Mouse (Mus musculus) MEL (cell line): ENCODE results near the gene Homer2. TPM values are rescaled to one million over a fixed set of nuclear protein-coding genes. Genes with fewer than 3 reads are reported as not detected.
A peak's percentile ranks its signal among the peaks of the same experiment; 100 is the strongest.

Source experiments
- DNase-seq: peaks from one replicate; pipeline ENCODE4 v3.0.0; 2011; ENCODE audit warnings: low read depth, low spot score
- H3K27ac ChIP-seq: 2 replicates; pipeline ENCODE4 v1.5.1; 2012; ENCODE audit warnings: low read depth, mild to moderate bottlenecking, control low read depth, low read length, moderate library complexity; ENCODE audit not compliant: control insufficient read depth
- H3K27me3 ChIP-seq, 2 experiments: fragments of 150-350 bp in 1 of 2; sonication (generic) in 1 of 2; 2 replicates each; pipeline ENCODE4 v1.6.1; 2012; ENCODE audit warnings: low read length in 2 of 2, mild to moderate bottlenecking in 2 of 2, improper control_type of control experiment in 1 of 2, moderate library complexity in 1 of 2; ENCODE audit not compliant: insufficient read depth in 2 of 2, control insufficient read depth in 1 of 2
- H3K36me3 ChIP-seq, 2 experiments: 2 replicates each; pipeline ENCODE4 v1.6.1; 2012 to 2014; ENCODE audit warnings: low read length in 2 of 2, improper control_type of control experiment in 1 of 2, inconsistent platforms in 1 of 2, mild to moderate bottlenecking in 1 of 2; ENCODE audit not compliant: insufficient read depth in 2 of 2, control insufficient read depth in 1 of 2
- H3K4me1 ChIP-seq, 2 experiments: fragments of 150-350 bp in 1 of 2; sonication (generic) in 1 of 2; 2 replicates each; pipeline ENCODE4 v1.6.1; 2012; ENCODE audit warnings: low read length in 2 of 2, improper control_type of control experiment in 1 of 2, mild to moderate bottlenecking in 1 of 2; ENCODE audit not compliant: insufficient read depth in 2 of 2, control insufficient read depth in 1 of 2
- H3K4me3 ChIP-seq, 2 experiments: fragments of 150-350 bp in 1 of 2; sonication (generic) in 1 of 2; 2 replicates each; pipeline ENCODE4 v1.5.1; 2012; ENCODE audit warnings: low read depth in 2 of 2, low read length in 2 of 2, mild to moderate bottlenecking in 2 of 2, moderate library complexity in 2 of 2, control low read depth in 1 of 2, improper control_type of control experiment in 1 of 2; ENCODE audit not compliant: control insufficient read depth in 1 of 2, insufficient read depth in 1 of 2
- H3K79me2 ChIP-seq: 2 replicates; pipeline ENCODE4 v1.6.1; 2012; ENCODE audit warnings: mild to moderate bottlenecking, low read length, moderate library complexity; ENCODE audit not compliant: control insufficient read depth, poor library complexity, insufficient read depth
- H3K9ac ChIP-seq: 2 replicates; pipeline ENCODE4 v1.6.1; 2012; ENCODE audit warnings: low read depth, mild to moderate bottlenecking, control low read depth, low read length, moderate library complexity; ENCODE audit not compliant: control insufficient read depth, poor library complexity, severe bottlenecking
- H3K9me3 ChIP-seq: fragments of 150-350 bp; sonication (generic); replicated peaks from 2 replicates; pipeline ENCODE4 v1.6.1; 2012; ENCODE audit warnings: mild to moderate bottlenecking, low read length, improper control_type of control experiment, moderate library complexity; ENCODE audit not compliant: insufficient read depth
- CHD2 ChIP-seq: IDR thresholded peaks from 2 replicates; pipeline ENCODE4 v1.6.1; 2011; ENCODE audit warnings: low read length, improper control_type of control experiment
- CTCF ChIP-seq, 3 experiments: IDR thresholded peaks in 2 of 3; conservative IDR thresholded peaks in 1 of 3; 2 replicates each; pipeline ENCODE4 v1.5.1; 2011 to 2012; ENCODE audit warnings: low read length in 3 of 3, low read depth in 2 of 3, mild to moderate bottlenecking in 2 of 3, improper control_type of control experiment in 1 of 3, inconsistent platforms in 1 of 3, mixed read lengths in 1 of 3, moderate library complexity in 1 of 3; ENCODE audit not compliant: control insufficient read depth in 1 of 3, insufficient read depth in 1 of 3, poor library complexity in 1 of 3, severe bottlenecking in 1 of 3
- E2F4 ChIP-seq: IDR thresholded peaks from 2 replicates; pipeline ENCODE4 v1.6.1; 2011; ENCODE audit warnings: low read depth, low read length, improper control_type of control experiment, borderline replicate concordance
- ELF1 ChIP-seq: IDR thresholded peaks from 2 replicates; pipeline ENCODE4 v1.6.1; 2014; ENCODE audit warnings: low read depth, mild to moderate bottlenecking, inconsistent platforms, low read length, improper control_type of control experiment, moderate library complexity
- GABPA ChIP-seq: IDR thresholded peaks from 2 replicates; pipeline ENCODE4 v1.6.1; 2012; ENCODE audit warnings: low read depth, mild to moderate bottlenecking, inconsistent platforms, low read length, improper control_type of control experiment, moderate library complexity
- GATA1 ChIP-seq: IDR thresholded peaks from 2 replicates; pipeline ENCODE4 v1.6.1; 2011; ENCODE audit warnings: low read depth, low read length, improper control_type of control experiment
- HCFC1 ChIP-seq: IDR thresholded peaks from 2 replicates; pipeline ENCODE4 v1.6.1; 2012; ENCODE audit warnings: low read depth, mild to moderate bottlenecking, inconsistent platforms, low read length, improper control_type of control experiment, moderate library complexity
- KAT2A ChIP-seq: conservative IDR thresholded peaks from 2 replicates; pipeline ENCODE4 v1.6.1; 2012; ENCODE audit warnings: low read depth, low read length, improper control_type of control experiment, inconsistent platforms
- MAFK ChIP-seq: IDR thresholded peaks from 2 replicates; pipeline ENCODE4 v1.6.1; 2011; ENCODE audit warnings: low read depth, mild to moderate bottlenecking, low read length, improper control_type of control experiment, borderline replicate concordance
- MAX ChIP-seq: IDR thresholded peaks from 2 replicates; pipeline ENCODE4 v1.6.1; 2011; ENCODE audit warnings: low read length, improper control_type of control experiment
- MAZ ChIP-seq: IDR thresholded peaks from 2 replicates; pipeline ENCODE4 v1.6.1; 2012; ENCODE audit warnings: low read depth, mild to moderate bottlenecking, inconsistent platforms, low read length, improper control_type of control experiment
- MEF2A ChIP-seq: IDR thresholded peaks from 2 replicates; pipeline ENCODE4 v1.6.1; 2014; ENCODE audit warnings: low read depth, mild to moderate bottlenecking, inconsistent platforms, low read length, improper control_type of control experiment; ENCODE audit not compliant: poor library complexity, insufficient replicate concordance, severe bottlenecking; ENCODE audit errors: extremely low read depth
- MYB ChIP-seq: IDR thresholded peaks from 2 replicates; pipeline ENCODE4 v1.6.1; 2011; ENCODE audit warnings: mild to moderate bottlenecking, low read depth, low read length, improper control_type of control experiment
- RAD21 ChIP-seq: IDR thresholded peaks from 2 replicates; pipeline ENCODE4 v1.6.1; 2011; ENCODE audit warnings: mild to moderate bottlenecking, low read depth, low read length, improper control_type of control experiment
- SMC3 ChIP-seq: IDR thresholded peaks from 2 replicates; pipeline ENCODE4 v1.6.1; 2011; ENCODE audit warnings: low read depth, low read length, improper control_type of control experiment
- TAL1 ChIP-seq: IDR thresholded peaks from 2 replicates; pipeline ENCODE4 v1.6.1; 2012; ENCODE audit warnings: mild to moderate bottlenecking, inconsistent platforms, low read length, moderate library complexity, mixed read lengths
- ZC3H11A ChIP-seq: IDR thresholded peaks from 2 replicates; pipeline ENCODE4 v1.6.1; 2012; ENCODE audit warnings: low read depth, mild to moderate bottlenecking, inconsistent platforms, low read length, improper control_type of control experiment
- polyA plus RNA-seq, 2 experiments: library from polyadenylated mRNA; stranded (reverse) in 1 of 2; unstranded in 1 of 2; fragments of >175 nt in 1 of 2; fragments of >200 nt in 1 of 2; gene quantifications; 2 replicates each; pipeline versions ENCODE4 v1.2.1 to v1.2.4; 2012; ENCODE audit warnings: low replicate concordance in 2 of 2, low read depth in 1 of 2; ENCODE audit not compliant: insufficient read length in 2 of 2, insufficient read depth in 1 of 2, missing spikeins in 1 of 2
- total RNA-seq: library from RNA; depleted of rRNA; stranded (reverse); fragments of 300-350 nt; gene quantifications from 2 replicates; pipeline ENCODE4 v1.2.3, GENCODE M21; 2012

Homer2 gene
- total and polyA plus RNA-seq, 3 experiments, result 18.4 to 39.0 TPM; not detected in 1

DNA sequence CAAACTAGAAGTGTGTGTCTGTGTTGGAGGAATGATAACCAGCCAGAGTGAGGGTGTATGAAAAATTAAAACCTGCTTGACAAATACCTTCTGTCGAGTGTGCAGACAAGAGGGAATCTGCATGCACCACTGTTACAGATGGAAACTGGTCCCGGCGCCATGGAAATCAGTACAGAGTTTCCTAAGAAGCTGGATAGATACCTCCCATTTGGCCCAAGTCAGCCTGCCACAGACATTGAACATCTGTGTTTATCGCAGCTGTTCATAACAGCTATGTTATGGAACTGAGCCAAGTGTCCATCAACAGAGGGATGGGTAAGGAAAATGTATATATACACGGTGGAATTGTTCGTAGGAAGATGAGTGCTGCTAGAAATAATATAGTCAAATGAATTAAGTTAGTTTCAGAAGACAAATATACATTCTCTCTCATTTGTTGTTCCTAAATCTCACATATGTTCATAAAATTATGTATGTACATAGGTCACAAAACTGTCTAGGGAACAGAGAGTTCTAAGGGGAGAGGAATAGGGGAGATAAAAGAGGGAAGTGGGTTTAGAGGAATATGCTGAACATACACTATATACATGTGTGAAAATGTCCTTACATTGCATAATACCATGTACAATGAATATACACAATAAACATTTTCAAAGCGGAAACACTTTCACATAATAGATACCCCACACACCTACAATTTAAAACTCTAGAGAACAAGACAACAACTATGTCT is 149.9 kb downstream of the Homer2 start:
- no peak for TF ChIP-seq GATA1
- no peak for TF ChIP-seq MAFK
- no peak for TF ChIP-seq HCFC1
- TF ChIP-seq MAX, result no peak
- no peak for TF ChIP-seq ELF1
- no peak for TF ChIP-seq TAL1
- TF ChIP-seq, all 39 proteins: peak for 0
- Histone ChIP-seq H3K79me2 (no peaks in the 10 kb centered on the region), H3K4me1 (peaks cover 0 to 9% of the 10 kb centered on the region in 2 experiments; a peak in 2 of 4 replicates), H3K27me3 (no peaks in the 10 kb centered on the region; a peak in 2 of 4 replicates), H3K4me3 (no peak overlapping the region), H3K9ac (no peak overlapping the region), H3K27ac (no peak overlapping the region), H3K36me3 (peaks cover 0 to 4% of the 10 kb centered on the region in 2 experiments; a peak in 2 of 4 replicates), H3K9me3 (no peaks in the 10 kb centered on the region)
- no peak for DNase-seq

DNA sequence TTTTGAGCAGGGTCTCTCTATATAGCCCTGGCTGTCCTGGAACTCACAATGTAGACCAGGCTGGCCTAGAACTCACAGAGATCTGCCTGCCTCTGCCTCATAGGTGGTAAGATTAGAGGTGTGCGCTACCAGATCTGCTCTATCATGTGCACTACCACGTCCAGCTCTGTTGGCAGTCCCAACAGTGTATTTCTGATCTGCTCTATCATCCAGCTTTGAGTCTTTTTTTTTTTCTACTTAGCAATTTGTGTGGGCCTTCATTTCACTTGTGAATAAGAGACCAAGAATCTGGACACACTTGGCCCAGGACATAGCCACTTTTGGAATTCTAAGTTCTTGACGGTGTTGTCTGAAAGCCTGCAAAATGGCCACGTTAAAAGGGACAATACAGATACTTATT is 150.5 kb downstream of the Homer2 start:
- H3K79me2 ChIP-seq, result no peaks in the 10 kb centered on the region
- H3K4me1 ChIP-seq, result peaks cover 0 to 9% of the 10 kb centered on the region in 2 experiments; a peak in 2 of 4 replicates
- H3K9ac ChIP-seq, result no peak overlapping the region
- H3K4me3 ChIP-seq, result no peak overlapping the region
- no peak for TF ChIP-seq GABPA
- TF ChIP-seq KAT2A, result no peak
- TF ChIP-seq MAX, result no peak
- TF ChIP-seq CHD2, result no peak
- TF ChIP-seq MEF2A, result no peak
- no peak for TF ChIP-seq MYB
- TF ChIP-seq MAZ, result no peak
- TF ChIP-seq E2F4, result no peak
- TF ChIP-seq, all 39 proteins: peak for 0
- Histone ChIP-seq H3K36me3 (peaks cover 0 to 4% of the 10 kb centered on the region in 2 experiments; a peak in 2 of 4 replicates), H3K9me3 (no peaks in the 10 kb centered on the region), H3K27ac (no peak overlapping the region), H3K27me3 (no peaks in the 10 kb centered on the region; a peak in 2 of 4 replicates)
- no peak for DNase-seq

DNA sequence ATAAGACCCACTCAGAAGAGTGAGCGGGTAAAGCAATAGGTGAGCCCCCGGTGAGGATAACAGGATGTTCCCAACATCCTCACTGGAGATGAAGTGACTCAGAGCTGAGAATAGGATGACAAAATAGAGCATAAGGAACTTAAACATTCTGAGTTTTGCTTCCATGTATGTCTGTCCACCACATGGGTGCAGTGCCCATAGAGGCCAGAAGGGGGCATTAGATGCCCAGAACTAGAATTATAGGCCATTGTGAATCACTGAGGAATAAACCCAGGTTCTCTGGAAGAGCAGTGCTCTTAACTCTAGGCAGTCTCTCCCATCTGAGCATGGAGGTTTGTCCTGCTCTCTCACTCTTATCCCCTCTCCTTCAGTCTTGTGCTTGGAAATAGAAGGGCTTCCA is 153.0 kb downstream of the Homer2 start:
- no peaks in the 10 kb centered on the region; a peak in 2 of 4 replicates for H3K27me3 ChIP-seq
- no peak overlapping the region for H3K27ac ChIP-seq
- no peaks in the 10 kb centered on the region for H3K36me3 ChIP-seq
- DNase-seq, result peak; percentile 74
- H3K79me2 ChIP-seq, result no peaks in the 10 kb centered on the region
- H3K4me1 ChIP-seq, result no peaks in the 10 kb centered on the region
- TF ChIP-seq CTCF (IDR thresholded peaks at IDR 0.05 in 2 of 3, conservative IDR thresholded peaks at IDR 0.05 in 1 of 3; ENCODE audit: control insufficient read depth in 1 of 3, insufficient read depth in 1 of 3, low read depth in 2 of 3, low read length in 3 of 3, poor library complexity in 1 of 3, severe bottlenecking in 1 of 3), result peak; percentile 71 to 91 (median 89)
- peak; percentile 92 for TF ChIP-seq SMC3
- TF ChIP-seq ZC3H11A, result peak; percentile 84
- peak; percentile 90 for TF ChIP-seq RAD21
- TF ChIP-seq MEF2A, result no peak
- TF ChIP-seq MAX, result no peak
- H3K9me3 ChIP-seq, result no peaks in the 10 kb centered on the region
- H3K9ac ChIP-seq, result no peak overlapping the region
- no peak overlapping the region for H3K4me3 ChIP-seq
